Mouse (Mus musculus) frontal cortex, adult (tissue): Measurements from ENCODE around the gene Fyttd1.

Experiments
- ATAC-seq: cut with Nextera tagmentation; 2 replicates; pipeline ENCODE4 v1.9.2; 2017; ENCODE audit warnings: mild to moderate bottlenecking, moderate library complexity, mixed read lengths; ENCODE audit not compliant: low TSS enrichment

The Fyttd1 gene

DNA sequence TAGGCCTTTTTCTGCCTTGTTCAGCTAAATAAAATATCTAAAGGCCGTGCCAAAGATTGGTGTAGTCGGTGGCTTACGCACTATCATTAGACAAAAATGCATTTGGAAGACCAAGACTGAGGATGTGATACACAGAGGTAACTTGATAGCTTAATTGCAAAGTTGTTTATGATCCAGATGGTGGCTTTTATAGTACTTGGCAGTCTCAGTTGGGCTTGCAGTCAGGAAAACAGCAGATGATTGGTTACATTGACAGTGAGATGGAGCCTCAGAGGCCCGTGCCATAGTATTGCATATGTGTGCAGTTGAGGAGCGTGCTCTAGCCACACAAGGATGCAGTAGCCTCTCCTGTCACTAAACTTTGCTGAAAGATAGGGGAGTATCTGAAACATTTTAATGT lies 65.4 kb downstream of the Fyttd1 start:
- no peak for ATAC-seq

DNA sequence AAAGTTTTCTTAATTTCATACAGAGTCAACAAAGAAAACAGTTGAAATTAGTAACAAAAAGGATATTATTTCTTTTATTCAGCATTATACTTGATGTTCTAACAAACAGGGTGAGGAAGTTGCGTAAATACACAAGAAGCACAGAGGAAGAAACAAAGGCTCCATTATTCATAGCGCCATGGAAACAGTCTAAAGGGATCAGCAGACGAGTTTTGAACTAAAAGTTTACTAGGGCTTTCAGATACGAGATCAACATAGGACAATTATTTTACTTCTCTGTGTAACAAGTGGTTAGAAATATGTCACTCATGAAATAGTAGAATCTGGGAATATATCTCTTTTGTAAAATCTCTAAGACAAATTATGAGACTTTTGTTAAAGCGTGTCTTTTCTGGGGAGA lies 68.1 kb downstream of the Fyttd1 start:
- no peak for ATAC-seq

DNA sequence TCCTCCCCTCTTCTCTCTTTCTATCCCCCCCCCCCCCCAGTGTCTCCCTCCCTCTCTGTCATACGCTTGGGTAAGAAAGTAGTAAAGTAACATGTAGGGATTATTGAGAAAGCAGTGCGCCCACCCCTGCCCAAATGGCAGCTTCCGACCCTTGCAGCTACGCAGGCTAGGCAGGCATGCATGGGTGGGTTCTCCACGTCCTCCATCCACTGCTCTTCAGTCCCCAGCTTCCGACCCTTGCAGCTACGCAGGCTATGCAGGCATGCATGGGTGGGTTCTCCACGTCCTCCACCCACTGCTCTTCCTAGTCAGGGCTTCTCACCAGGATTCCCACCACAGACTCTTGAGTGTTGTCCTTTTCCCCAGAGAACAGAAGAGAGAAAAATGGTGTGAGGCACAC lies 70.7 kb downstream of the Fyttd1 start:
- ATAC-seq, result no peak

DNA sequence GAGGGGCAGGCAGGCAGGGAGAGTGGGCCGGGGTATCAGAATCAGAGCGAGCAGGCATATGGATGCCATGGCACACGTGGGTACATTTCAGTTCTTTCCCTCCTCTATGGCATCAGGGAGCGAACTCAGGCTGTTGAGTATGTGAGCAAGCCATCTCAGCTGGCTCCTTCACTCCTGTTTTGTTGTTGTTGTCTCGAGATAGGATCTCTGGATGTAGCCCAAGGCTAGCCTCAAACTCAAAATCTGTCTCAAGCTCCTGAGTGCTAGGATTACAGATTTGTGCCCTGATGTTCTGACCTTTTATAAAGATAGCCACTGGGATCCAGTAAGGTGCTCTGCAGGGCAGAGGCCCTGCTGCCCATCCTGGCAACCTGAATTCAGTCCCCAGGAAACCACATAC lies 71.4 kb downstream of the Fyttd1 start:
- ATAC-seq, result no peak; the same call in 1 of the 2 replicates

DNA sequence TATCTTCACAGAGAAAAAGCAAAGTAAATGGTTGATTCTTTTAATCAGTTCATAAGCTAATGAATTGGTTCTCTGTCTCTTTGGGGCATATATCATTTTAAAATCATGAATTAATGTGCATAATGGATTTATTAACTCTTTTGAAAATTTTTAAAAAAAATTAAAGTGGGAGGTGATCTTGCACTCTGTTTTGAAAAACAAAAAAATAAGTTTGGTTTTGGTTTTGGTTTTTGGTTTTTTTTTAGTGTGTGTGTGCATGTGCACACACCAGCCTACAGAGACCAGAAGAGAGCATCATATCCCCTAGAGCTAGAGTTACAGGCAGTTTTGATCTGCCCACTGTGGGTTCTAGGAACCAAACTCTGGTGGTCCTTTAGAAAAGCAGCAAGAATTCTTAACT lies 72.0 kb downstream of the Fyttd1 start:
- no peak for ATAC-seq

DNA sequence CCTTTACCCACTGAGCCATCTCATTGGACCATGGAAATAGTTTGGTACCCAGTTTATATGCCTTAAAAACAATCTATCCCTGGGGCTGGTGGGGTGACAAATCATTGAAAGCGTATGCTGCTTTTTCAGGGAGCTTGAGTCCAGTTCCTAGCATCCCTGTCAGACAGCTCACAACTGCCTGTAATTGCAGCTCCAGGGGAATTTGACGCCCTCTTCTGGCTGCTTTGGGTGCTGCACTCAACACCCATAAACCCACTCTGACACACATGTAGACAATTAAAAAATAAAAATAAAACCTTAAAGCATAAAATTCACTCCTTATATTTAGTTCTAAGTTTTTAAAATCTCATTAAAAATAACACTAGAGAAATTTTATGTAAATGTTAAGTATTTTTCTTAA lies 73.8 kb downstream of the Fyttd1 start:
- ATAC-seq, result no peak

DNA sequence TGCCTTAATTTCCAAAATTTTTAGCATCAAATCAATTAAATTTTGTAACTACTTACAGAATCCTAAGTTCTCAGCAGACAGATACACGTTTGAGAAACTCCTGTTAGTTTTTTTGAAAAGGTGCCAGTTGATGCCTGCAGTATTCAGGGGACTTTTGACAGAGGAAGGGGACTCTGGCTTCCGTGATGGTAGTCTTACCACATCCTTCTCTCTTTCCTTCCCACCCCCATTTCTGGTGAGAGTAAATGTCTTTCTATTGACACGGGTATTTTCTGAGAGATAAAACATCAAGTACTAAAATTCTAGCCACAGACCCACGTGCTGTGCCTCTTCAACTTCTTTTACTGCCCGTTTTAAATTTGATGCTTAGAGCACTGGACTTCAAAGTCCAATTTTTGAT lies 76.5 kb downstream of the Fyttd1 start:
- ATAC-seq, result no peak

DNA sequence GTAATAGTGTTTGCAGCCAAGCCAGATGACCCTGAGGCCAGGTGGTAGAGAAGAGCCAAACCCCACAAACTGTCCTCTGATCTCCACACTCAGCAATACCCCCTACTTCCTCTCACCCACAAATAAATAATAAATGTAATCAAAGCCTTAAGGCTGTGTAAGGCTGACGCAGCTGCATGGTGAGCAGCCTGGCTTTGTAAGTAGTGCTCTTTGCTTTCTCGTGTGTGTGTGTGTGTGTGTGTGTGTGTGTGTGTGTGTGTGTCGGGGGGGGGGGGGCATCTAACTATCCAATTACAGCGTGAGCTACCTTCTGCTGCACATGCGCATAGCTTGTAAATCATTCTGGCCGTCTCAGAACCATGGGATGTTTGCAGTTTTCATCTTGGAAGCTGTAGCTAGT lies 77.0 kb downstream of the Fyttd1 start:
- no peak for ATAC-seq

DNA sequence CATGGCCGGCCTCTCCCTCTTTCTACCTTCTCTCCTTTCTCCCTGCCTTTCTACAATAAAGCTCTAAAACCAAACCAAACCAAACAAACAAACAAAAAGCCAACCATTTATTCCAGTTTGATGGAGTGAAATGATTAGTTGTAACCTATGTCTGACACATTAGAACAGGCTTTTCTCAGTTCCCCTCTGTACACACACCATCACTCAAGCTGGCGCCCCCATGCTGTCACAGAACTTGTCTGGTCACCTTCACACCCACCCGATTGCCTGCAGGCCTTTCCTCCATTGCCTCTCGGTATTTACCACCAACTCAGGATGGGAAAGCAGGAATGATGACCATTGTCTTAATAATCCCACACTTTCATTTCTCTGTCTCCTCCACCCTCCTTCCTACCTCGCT lies 79.6 kb downstream of the Fyttd1 start:
- ATAC-seq, result no peak
